Mouse (Mus musculus): ENCODE measurements around the gene Csmd2. TPM values are rescaled to one million over a fixed set of nuclear protein-coding genes. Genes with fewer than 3 reads are reported as not detected.
A peak's percentile ranks its signal among the peaks of the same experiment; 100 is the strongest.

Csmd2 gene
- polyA plus RNA-seq, 1 experiment from 2014 or later: 0.32 TPM

- 85% methylated on average over 6 of the region's 6 CpGs for WGBS
- no peak overlapping the region for H3K9ac ChIP-seq (ENCODE audit: low read length)
- no peak overlapping the region for H3K4me2 ChIP-seq (ENCODE audit: low read depth, low read length)
- no peaks in the 10 kb centered on the region for H3K9me3 ChIP-seq (replicated peaks; ENCODE audit: control insufficient read depth, low read length)
- H3K4me3 ChIP-seq (replicated peaks; ENCODE audit: low read length): no peak overlapping the region
- no peak overlapping the region for H3K27ac ChIP-seq (ENCODE audit: low read length)
- no peaks in the 10 kb centered on the region for H3K36me3 ChIP-seq (ENCODE audit: control insufficient read depth, insufficient read depth, low read length)
- 0 out of 2 replicates have a peak, but pooled peaks cover 4% of the 10 kb centered on the region for H3K27me3 ChIP-seq (ENCODE audit: control insufficient read depth, insufficient read depth, low read length)
- H3K4me1 ChIP-seq (ENCODE audit: control insufficient read depth, insufficient read depth, low read length): no peaks in the 10 kb centered on the region
- no peak for ATAC-seq (ENCODE audit: insufficient read depth, low FRiP score)
Observed at GRCm38 (mm10) chr4:128440550-128440949, 452.9 kb downstream of the Csmd2 start.

- H3K27ac ChIP-seq (ENCODE audit: low read length): no peak overlapping the region
- no peak for ATAC-seq (ENCODE audit: insufficient read depth, low FRiP score)
- no peak overlapping the region for H3K9ac ChIP-seq (ENCODE audit: low read length)
- WGBS: 84% methylated on average over 2 of the region's 2 CpGs
- H3K4me2 ChIP-seq (ENCODE audit: low read depth, low read length): no peak overlapping the region
- H3K36me3 ChIP-seq (ENCODE audit: control insufficient read depth, insufficient read depth, low read length): no peaks in the 10 kb centered on the region
- no peak overlapping the region for H3K4me3 ChIP-seq (replicated peaks; ENCODE audit: low read length)
- 0 out of 2 replicates have a peak, but pooled peaks cover 4% of the 10 kb centered on the region for H3K27me3 ChIP-seq (ENCODE audit: control insufficient read depth, insufficient read depth, low read length)
- no peaks in the 10 kb centered on the region for H3K4me1 ChIP-seq (ENCODE audit: control insufficient read depth, insufficient read depth, low read length)
- no peaks in the 10 kb centered on the region for H3K9me3 ChIP-seq (replicated peaks; ENCODE audit: control insufficient read depth, low read length)
Observed at GRCm38 (mm10) chr4:128441228-128441627, 453.6 kb downstream of the Csmd2 start.

GRCm38 (mm10) chr4:128442791-128443190 lies 455.1 kb downstream of the Csmd2 start:
- H3K9me3 ChIP-seq (replicated peaks; ENCODE audit: control insufficient read depth, low read length): no peaks in the 10 kb centered on the region
- H3K4me2 ChIP-seq (ENCODE audit: low read depth, low read length): no peak overlapping the region
- ATAC-seq (ENCODE audit: insufficient read depth, low FRiP score): no peak
- WGBS: 77% methylated on average over 8 of the region's 8 CpGs
- no peaks in the 10 kb centered on the region for H3K4me1 ChIP-seq (ENCODE audit: control insufficient read depth, insufficient read depth, low read length)
- H3K27ac ChIP-seq (ENCODE audit: low read length): no peak overlapping the region
- no peak overlapping the region for H3K9ac ChIP-seq (ENCODE audit: low read length)
- peaks cover 4% of the 10 kb centered on the region; the same call in 1 of the 2 replicates for H3K27me3 ChIP-seq (ENCODE audit: control insufficient read depth, insufficient read depth, low read length)
- no peak overlapping the region for H3K4me3 ChIP-seq (replicated peaks; ENCODE audit: low read length)
- H3K36me3 ChIP-seq (ENCODE audit: control insufficient read depth, insufficient read depth, low read length): no peaks in the 10 kb centered on the region

- no peaks in the 10 kb centered on the region for H3K36me3 ChIP-seq (ENCODE audit: control insufficient read depth, insufficient read depth, low read length)
- H3K4me1 ChIP-seq (ENCODE audit: control insufficient read depth, insufficient read depth, low read length): peaks cover 4% of the 10 kb centered on the region
- 39% methylated on average over 15 of the region's 15 CpGs for WGBS
- no peaks in the 10 kb centered on the region for H3K9me3 ChIP-seq (replicated peaks; ENCODE audit: control insufficient read depth, low read length)
- H3K9ac ChIP-seq (ENCODE audit: low read length): no peak overlapping the region
- no peak for ATAC-seq (ENCODE audit: insufficient read depth, low FRiP score)
- H3K27ac ChIP-seq (ENCODE audit: low read length): no peak overlapping the region
- no peak overlapping the region for H3K4me2 ChIP-seq (ENCODE audit: low read depth, low read length)
- peaks cover 4% of the 10 kb centered on the region; the same call in 1 of the 2 replicates for H3K27me3 ChIP-seq (ENCODE audit: control insufficient read depth, insufficient read depth, low read length)
- H3K4me3 ChIP-seq (replicated peaks; ENCODE audit: low read length): no peak overlapping the region
Observed at GRCm38 (mm10) chr4:128445514-128446260, 458.0 kb downstream of the Csmd2 start.

GRCm38 (mm10) chr4:128448831-128449431 lies 461.3 kb downstream of the Csmd2 start:
- Histone ChIP-seq H3K4me1 (ENCODE audit: control insufficient read depth, insufficient read depth, low read length) (peaks cover 10% of the 10 kb centered on the region), H3K4me2 (ENCODE audit: low read depth, low read length) (no peak overlapping the region), H3K27me3 (ENCODE audit: control insufficient read depth, insufficient read depth, low read length) (no peaks in the 10 kb centered on the region; the same call in 1 of the 2 replicates), H3K36me3 (ENCODE audit: control insufficient read depth, insufficient read depth, low read length) (no peaks in the 10 kb centered on the region), H3K27ac (ENCODE audit: low read length) (no peak overlapping the region), H3K9ac (ENCODE audit: low read length) (no peak overlapping the region), H3K9me3 (replicated peaks; ENCODE audit: control insufficient read depth, low read length) (no peaks in the 10 kb centered on the region), H3K4me3 (replicated peaks; ENCODE audit: low read length) (no peak overlapping the region)
- WGBS: 87% methylated on average over 12 of the region's 12 CpGs
- no peak for ATAC-seq (ENCODE audit: insufficient read depth, low FRiP score)

GRCm38 (mm10) chr4:128450137-128450536 lies 462.5 kb downstream of the Csmd2 start:
- H3K9me3 ChIP-seq (replicated peaks; ENCODE audit: control insufficient read depth, low read length): no peaks in the 10 kb centered on the region
- no peaks in the 10 kb centered on the region for H3K36me3 ChIP-seq (ENCODE audit: control insufficient read depth, insufficient read depth, low read length)
- H3K4me2 ChIP-seq (ENCODE audit: low read depth, low read length): no peak overlapping the region
- no peaks in the 10 kb centered on the region; the same call in 1 of the 2 replicates for H3K27me3 ChIP-seq (ENCODE audit: control insufficient read depth, insufficient read depth, low read length)
- H3K27ac ChIP-seq (ENCODE audit: low read length): no peak overlapping the region
- ATAC-seq (ENCODE audit: insufficient read depth, low FRiP score): no peak
- no peak overlapping the region for H3K9ac ChIP-seq (ENCODE audit: low read length)
- peaks cover 10% of the 10 kb centered on the region for H3K4me1 ChIP-seq (ENCODE audit: control insufficient read depth, insufficient read depth, low read length)
- no peak overlapping the region for H3K4me3 ChIP-seq (replicated peaks; ENCODE audit: low read length)
- 74% methylated on average over 8 of the region's 8 CpGs for WGBS

- no peaks in the 10 kb centered on the region; the same call in 1 of the 2 replicates for H3K27me3 ChIP-seq (ENCODE audit: control insufficient read depth, insufficient read depth, low read length)
- peaks cover 10% of the 10 kb centered on the region for H3K4me1 ChIP-seq (ENCODE audit: control insufficient read depth, insufficient read depth, low read length)
- ATAC-seq (ENCODE audit: insufficient read depth, low FRiP score): peak; percentile 40; the same call in 1 of the 2 replicates
- H3K4me2 ChIP-seq (ENCODE audit: low read depth, low read length): no peak overlapping the region
- H3K27ac ChIP-seq (ENCODE audit: low read length): no peak overlapping the region
- no peak overlapping the region for H3K4me3 ChIP-seq (replicated peaks; ENCODE audit: low read length)
- H3K9ac ChIP-seq (ENCODE audit: low read length): no peak overlapping the region
- no peaks in the 10 kb centered on the region for H3K9me3 ChIP-seq (replicated peaks; ENCODE audit: control insufficient read depth, low read length)
- no peaks in the 10 kb centered on the region for H3K36me3 ChIP-seq (ENCODE audit: control insufficient read depth, insufficient read depth, low read length)
- 11% methylated on average over 8 of the region's 8 CpGs for WGBS
Observed at GRCm38 (mm10) chr4:128450974-128451373, 463.3 kb downstream of the Csmd2 start.

GRCm38 (mm10) chr4:128451383-128451794 lies 463.7 kb downstream of the Csmd2 start:
- 58% methylated on average over 3 of the region's 3 CpGs for whole genome bisulfite sequencing
- no peaks in the 10 kb centered on the region for H3K36me3 ChIP-seq (ENCODE audit: control insufficient read depth, insufficient read depth, low read length)
- no peak overlapping the region for H3K27ac ChIP-seq (ENCODE audit: low read length)
- H3K4me3 ChIP-seq (replicated peaks; ENCODE audit: low read length): no peak overlapping the region
- ATAC-seq (ENCODE audit: insufficient read depth, low FRiP score): no peak
- peaks cover 10% of the 10 kb centered on the region for H3K4me1 ChIP-seq (ENCODE audit: control insufficient read depth, insufficient read depth, low read length)
- no peaks in the 10 kb centered on the region for H3K9me3 ChIP-seq (replicated peaks; ENCODE audit: control insufficient read depth, low read length)
- no peak overlapping the region for H3K9ac ChIP-seq (ENCODE audit: low read length)
- no peaks in the 10 kb centered on the region; the same call in 1 of the 2 replicates for H3K27me3 ChIP-seq (ENCODE audit: control insufficient read depth, insufficient read depth, low read length)
- H3K4me2 ChIP-seq (ENCODE audit: low read depth, low read length): no peak overlapping the region

- H3K27ac ChIP-seq (ENCODE audit: low read length): no peak overlapping the region
- ATAC-seq (ENCODE audit: insufficient read depth, low FRiP score): no peak
- no peak overlapping the region for H3K9ac ChIP-seq (ENCODE audit: low read length)
- no peaks in the 10 kb centered on the region for H3K27me3 ChIP-seq (ENCODE audit: control insufficient read depth, insufficient read depth, low read length)
- H3K4me2 ChIP-seq (ENCODE audit: low read depth, low read length): no peak overlapping the region
- H3K9me3 ChIP-seq (replicated peaks; ENCODE audit: control insufficient read depth, low read length): no peaks in the 10 kb centered on the region
- no peaks in the 10 kb centered on the region for H3K36me3 ChIP-seq (ENCODE audit: control insufficient read depth, insufficient read depth, low read length)
- no peaks in the 10 kb centered on the region for H3K4me1 ChIP-seq (ENCODE audit: control insufficient read depth, insufficient read depth, low read length)
- H3K4me3 ChIP-seq (replicated peaks; ENCODE audit: low read length): no peak overlapping the region
- 50% methylated on average over 5 of the region's 5 CpGs for WGBS
Observed at GRCm38 (mm10) chr4:128466708-128467107, 479.1 kb downstream of the Csmd2 start.

Data from stomach, embryonic 16.5 days (tissue).